Mouse (Mus musculus) midbrain, postnatal 0 days (tissue): ENCODE measurements around the gene Atp6ap2. TPM values are rescaled to one million over a fixed set of nuclear protein-coding genes. Genes with fewer than 3 reads are reported as not detected.
"Not testable (repeated sequence)": the region's sequence is repeated elsewhere in the genome, so short reads cannot be mapped to it uniquely, and the experiment has no call there.

ENCODE experiments used
- ATAC-seq: fragments of 200-750 bp; cut with Nextera tagmentation; 2 replicates; pipeline ENCODE4 v1.8.0; 2017; ENCODE audit warnings: moderate number of reproducible peaks, mild to moderate bottlenecking, moderate TSS enrichment, moderate library complexity; ENCODE audit not compliant: low FRiP score
- DNase-seq: peaks from one replicate; pipeline ENCODE4 v3.0.0-alpha.2; 2015; ENCODE audit warnings: low spot score
- H3K27ac ChIP-seq: fragments of 300-500 bp; sonication (generic); 2 replicates; pipeline ENCODE4 v1.5.1; 2014; ENCODE audit warnings: low read depth, mild to moderate bottlenecking, low read length, mixed read lengths
- H3K27me3 ChIP-seq: fragments of 300-500 bp; sonication (generic); 2 replicates; pipeline ENCODE4 v1.6.1; 2014; ENCODE audit warnings: low read length, control low read depth, mixed read lengths; ENCODE audit not compliant: insufficient read depth
- H3K36me3 ChIP-seq: fragments of 300-500 bp; sonication (generic); 2 replicates; pipeline ENCODE4 v1.6.1; 2014; ENCODE audit warnings: low read length, control low read depth, mixed read lengths; ENCODE audit not compliant: insufficient read depth
- H3K4me1 ChIP-seq: fragments of 300-500 bp; sonication (generic); 2 replicates; pipeline ENCODE4 v1.6.1; 2014; ENCODE audit warnings: mild to moderate bottlenecking, control low read depth, antibody characterized with exemption, low read length, mixed read lengths; ENCODE audit not compliant: insufficient read depth
- H3K4me2 ChIP-seq: fragments of 300-500 bp; sonication (generic); 2 replicates; pipeline ENCODE4 v1.6.1; 2014; ENCODE audit warnings: low read depth, mild to moderate bottlenecking, low read length, mixed read lengths; ENCODE audit not compliant: poor library complexity, severe bottlenecking
- H3K4me3 ChIP-seq: fragments of 300-500 bp; sonication (generic); 2 replicates; pipeline ENCODE4 v1.5.1; 2014; ENCODE audit warnings: low read depth, mild to moderate bottlenecking, low read length, moderate library complexity
- H3K9ac ChIP-seq: fragments of 300-500 bp; sonication (generic); replicated peaks from 2 replicates; pipeline ENCODE4 v1.6.1; 2014; ENCODE audit warnings: mild to moderate bottlenecking, low read length, moderate library complexity, mixed read lengths; ENCODE audit not compliant: poor library complexity, severe bottlenecking
- H3K9me3 ChIP-seq: fragments of 300-500 bp; sonication (generic); 2 replicates; pipeline ENCODE4 v1.6.1; 2016; ENCODE audit warnings: low read length, control low read depth
- CTCF ChIP-seq: IDR thresholded peaks from 2 replicates; pipeline ENCODE4 v1.5.1; 2016; ENCODE audit warnings: antibody characterized with exemption, mild to moderate bottlenecking
- WGBS: fragments of 180-500 bp; shearing (Covaris S2); extraction: QIAGEN DNeasy Blood & Tissue Kit; methylation state at CpG from one replicate; pipeline ENCODE4 v1.1.7; 2014; 5-methylcytosine and 5-hydroxymethylcytosine counted together
- polyA plus RNA-seq: library from polyadenylated mRNA; unstranded; fragments of >200 nt; fragmentation: Nextera tagmentation; extraction: Ambion mirVana; gene quantifications from 2 replicates; pipeline ENCODE4 v1.2.1, GENCODE M21; 2015
- total RNA-seq: library from RNA; depleted of rRNA; stranded (reverse); fragments of >200 nt; gene quantifications from 2 replicates; pipeline ENCODE4 v1.2.3, GENCODE M21; 2014

The Atp6ap2 gene
- total and polyA plus RNA-seq, 2 experiments from 2014 or later: 135 to 269 TPM

GRCm38 (mm10) chrX:12611211-12611610, 23.6 kb downstream of the Atp6ap2 start:
- DNase-seq: no peak
- no peak overlapping the region for H3K27ac ChIP-seq
- H3K27me3 ChIP-seq: no peaks in the 10 kb centered on the region
- H3K9ac ChIP-seq: no peak overlapping the region
- 82% methylated on average over 2 of the region's 2 CpGs for WGBS
- H3K36me3 ChIP-seq: 0 out of 2 replicates have a peak, but pooled peaks cover 6% of the 10 kb centered on the region
- no peaks in the 10 kb centered on the region for H3K4me1 ChIP-seq
- no peaks in the 10 kb centered on the region for H3K9me3 ChIP-seq
- TF ChIP-seq CTCF: no peak
- no peak overlapping the region for H3K4me3 ChIP-seq
- ATAC-seq: no peak
- no peak overlapping the region for H3K4me2 ChIP-seq

DNA sequence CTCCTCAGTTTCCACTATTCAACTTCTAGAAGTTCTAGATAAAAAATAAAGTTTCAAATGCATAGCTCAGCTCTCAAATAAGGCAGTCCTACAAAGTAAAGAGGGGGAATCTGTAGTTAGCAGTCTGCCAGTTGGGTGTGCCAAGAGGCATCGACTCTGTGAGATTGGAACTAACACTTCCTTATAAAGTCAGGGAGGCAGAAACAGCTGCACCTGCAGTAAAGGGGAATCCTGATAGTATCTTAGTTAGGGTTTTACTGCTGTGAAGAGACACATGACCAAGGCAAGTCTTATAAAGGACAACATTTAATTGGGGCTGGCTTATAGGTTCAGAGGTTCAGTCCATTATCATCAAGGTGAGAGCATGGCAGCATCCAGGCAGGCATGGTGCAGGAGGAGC, 24.8 kb downstream of the Atp6ap2 start:
- not testable (repeated sequence) for ATAC-seq, DNase-seq, H3K4me3 ChIP-seq, H3K4me2 ChIP-seq, H3K9ac ChIP-seq, H3K27me3 ChIP-seq, H3K36me3 ChIP-seq, H3K9me3 ChIP-seq, H3K4me1 ChIP-seq, H3K27ac ChIP-seq
- WGBS: 100% methylated on average over 1 of the region's 1 CpGs

- no peak for TF ChIP-seq CTCF
- H3K27ac ChIP-seq: no peak overlapping the region
- no peaks in the 10 kb centered on the region for H3K9me3 ChIP-seq
- H3K4me3 ChIP-seq: no peak overlapping the region
- ATAC-seq (no peak), DNase-seq (no peak)
- no peak overlapping the region for H3K4me2 ChIP-seq
- no peaks in the 10 kb centered on the region for H3K27me3 ChIP-seq
- no peaks in the 10 kb centered on the region for H3K36me3 ChIP-seq
- no peak overlapping the region for H3K9ac ChIP-seq
- no peaks in the 10 kb centered on the region for H3K4me1 ChIP-seq
- 83% methylated on average over 2 of the region's 4 CpGs for WGBS
Measured at GRCm38 (mm10) chrX:12625131-12625530, 37.5 kb downstream of the Atp6ap2 start.

DNA sequence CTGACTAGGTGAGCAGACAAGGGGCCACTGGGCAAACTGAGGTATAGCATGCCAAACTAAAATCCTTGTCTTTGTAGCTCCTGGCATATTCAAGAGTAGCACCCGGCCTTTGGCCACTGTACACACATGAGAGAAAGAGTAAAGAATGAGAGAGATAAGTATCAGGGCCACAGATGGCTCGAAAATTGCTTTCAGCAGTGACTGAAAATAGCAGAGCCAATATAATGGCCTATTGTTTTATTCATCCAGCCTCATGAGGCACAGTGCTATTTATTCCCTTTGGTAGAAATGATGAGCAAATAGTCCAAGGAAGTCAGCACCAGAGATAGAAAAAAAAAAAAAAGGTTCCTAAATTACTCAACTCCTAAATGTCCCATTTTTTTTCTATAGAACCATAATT, 57.4 kb downstream of the Atp6ap2 start:
- 45% methylated on average over 2 of the region's 2 CpGs for WGBS
- no peak overlapping the region for H3K4me2 ChIP-seq
- no peak for TF ChIP-seq CTCF
- H3K36me3 ChIP-seq: no peaks in the 10 kb centered on the region
- DNase-seq (no peak), ATAC-seq (no peak)
- H3K27ac ChIP-seq: no peak overlapping the region
- no peaks in the 10 kb centered on the region for H3K9me3 ChIP-seq
- no peaks in the 10 kb centered on the region for H3K4me1 ChIP-seq
- no peak overlapping the region for H3K9ac ChIP-seq
- no peak overlapping the region for H3K4me3 ChIP-seq
- no peaks in the 10 kb centered on the region for H3K27me3 ChIP-seq

- Histone ChIP-seq H3K9ac (no peak overlapping the region), H3K4me2 (no peak overlapping the region), H3K4me3 (no peak overlapping the region), H3K27me3 (no peaks in the 10 kb centered on the region), H3K27ac (no peak overlapping the region), H3K9me3 (no peaks in the 10 kb centered on the region), H3K36me3 (no peaks in the 10 kb centered on the region), H3K4me1 (no peaks in the 10 kb centered on the region)
- peak; percentile 61 for TF ChIP-seq CTCF
- peak; percentile 92 for DNase-seq
- ATAC-seq: 0 out of 2 replicates have a peak, but pooled peaks have one; percentile 41
- 53% methylated on average over 12 of the region's 12 CpGs for WGBS
Measured at GRCm38 (mm10) chrX:12645531-12646304, 58.1 kb downstream of the Atp6ap2 start.

DNA sequence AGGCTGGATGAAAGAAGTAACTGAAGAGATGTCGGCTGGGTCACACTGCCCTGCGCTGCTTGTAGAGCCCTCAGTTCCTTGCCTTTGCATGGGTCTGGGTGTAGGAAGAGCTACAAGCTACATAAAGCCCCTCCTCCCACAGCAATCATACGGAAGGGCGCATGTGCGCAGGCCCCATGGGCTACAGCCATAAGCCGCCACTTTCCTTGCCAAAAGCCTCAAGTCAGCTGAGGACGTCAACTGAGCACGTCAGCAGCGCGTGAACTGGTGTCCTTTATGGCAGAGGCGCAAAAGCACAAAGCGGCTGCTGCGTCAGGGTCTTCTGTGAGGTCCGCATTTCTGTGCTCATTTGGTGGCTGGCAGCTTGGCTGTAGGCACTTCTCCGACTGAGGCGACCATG, 64.3 kb downstream of the Atp6ap2 start:
- no peak overlapping the region for H3K4me2 ChIP-seq
- no peak overlapping the region for H3K9ac ChIP-seq
- TF ChIP-seq CTCF: no peak
- H3K4me3 ChIP-seq: no peak overlapping the region
- no peak for DNase-seq
- peaks cover 3% of the 10 kb centered on the region; the same call in 1 of the 2 replicates for H3K36me3 ChIP-seq
- no peak overlapping the region for H3K27ac ChIP-seq
- H3K27me3 ChIP-seq: no peaks in the 10 kb centered on the region
- WGBS: 93% methylated on average over 16 of the region's 16 CpGs
- no peaks in the 10 kb centered on the region for H3K9me3 ChIP-seq
- no peaks in the 10 kb centered on the region for H3K4me1 ChIP-seq
- ATAC-seq: no peak
